ENCODE assay signal across 8 mouse cellular contexts in the genomic region with DNA sequence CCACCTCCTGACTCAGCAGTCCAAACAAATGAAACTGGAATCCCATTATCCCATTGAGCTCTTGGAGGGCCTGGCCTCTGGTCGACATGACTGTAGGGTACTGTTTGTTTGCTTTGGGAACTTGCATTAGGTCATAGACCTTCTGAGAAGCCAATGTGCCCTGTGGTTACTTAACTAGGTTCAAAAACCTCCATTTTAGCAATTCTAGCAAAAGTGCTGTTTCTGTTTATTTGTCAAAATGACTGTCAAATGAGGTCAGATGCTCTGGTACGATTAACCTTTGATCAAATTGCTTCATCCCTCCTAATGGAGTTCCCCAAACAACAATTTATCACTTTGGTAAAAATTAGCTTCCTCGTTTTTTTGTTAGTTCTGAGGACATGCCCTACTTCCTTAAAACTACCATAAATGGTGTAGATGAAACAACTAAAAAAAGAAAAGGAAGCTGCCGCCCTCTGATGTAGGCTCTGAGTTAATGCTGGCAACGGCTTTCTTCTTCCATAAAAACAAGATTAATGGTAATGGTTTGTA. TPM values are rescaled to one million over a fixed set of nuclear protein-coding genes. Genes with fewer than 3 reads are reported as not detected.
DNase-seq lines count a peak whose midpoint lies in the region; ATAC-seq and TF ChIP-seq lines count a peak whose summit lies in the region.

No protein-coding gene starts in this region.

- no peak for TF ChIP-seq CTCF in bone marrow macrophage, adult 2 months (IDR thresholded peaks at IDR 0.05; ENCODE audit: low read depth, low read length)
- TF ChIP-seq CTCF in midbrain, postnatal 0 days (IDR thresholded peaks at IDR 0.05), result no peak

- H3K4me2 ChIP-seq in heart, embryonic 12.5 days, result no peak overlapping the region
- H3K4me2 ChIP-seq in midbrain, postnatal 0 days (ENCODE audit: low read depth, low read length, poor library complexity, severe bottlenecking), result no peak overlapping the region

- H3K9me3 ChIP-seq in heart, embryonic 12.5 days (replicated peaks), result no peaks in the 10 kb centered on the region
- no peaks in the 10 kb centered on the region for H3K9me3 ChIP-seq in midbrain, postnatal 0 days (ENCODE audit: low read length)

- H3K4me1 ChIP-seq in heart, embryonic 12.5 days (replicated peaks), result peaks cover 26% of the 10 kb centered on the region
- peaks cover 53% of the 10 kb centered on the region for H3K4me1 ChIP-seq in bone marrow macrophage, adult 2 months (ENCODE audit: control insufficient read depth, insufficient read depth, low read length)
- 0 out of 2 replicates have a peak, but pooled peaks cover 3% of the 10 kb centered on the region for H3K4me1 ChIP-seq in midbrain, postnatal 0 days (ENCODE audit: insufficient read depth, low read length)

- H3K27ac ChIP-seq in heart, embryonic 12.5 days (ENCODE audit: poor library complexity, severe bottlenecking), result peak overlapping the region; percentile 97; the same call in 1 of the 2 replicates
- peak overlapping the region; percentile 91 for H3K27ac ChIP-seq in bone marrow macrophage, adult 2 months (ENCODE audit: insufficient read depth, low read depth, low read length)
- H3K27ac ChIP-seq in midbrain, postnatal 0 days (ENCODE audit: low read depth, low read length), result no peak overlapping the region

- H3K36me3 ChIP-seq in heart, embryonic 12.5 days, result peaks cover 8% of the 10 kb centered on the region; the same call in 1 of the 2 replicates
- no peaks in the 10 kb centered on the region for H3K36me3 ChIP-seq in midbrain, postnatal 0 days (ENCODE audit: insufficient read depth, low read length)

- H3K4me3 ChIP-seq in heart, embryonic 12.5 days, result no peak overlapping the region
- H3K4me3 ChIP-seq in bone marrow macrophage, adult 2 months (ENCODE audit: insufficient read depth, low read length), result no peak overlapping the region
- H3K4me3 ChIP-seq in midbrain, postnatal 0 days (ENCODE audit: low read depth, low read length), result no peak overlapping the region

- no peak for ATAC-seq in heart, embryonic 12.5 days (ENCODE audit: insufficient number of reproducible peaks, low FRiP score)
- ATAC-seq in megakaryocyte progenitor cell, adult 5-6 weeks (replicated peaks; ENCODE audit: poor library complexity), result no peak
- no peak for ATAC-seq in midbrain, postnatal 0 days (ENCODE audit: low FRiP score)

- 50% methylated on average over 5 of the region's 5 CpGs for WGBS in heart, embryonic 12.5 days
- WGBS in midbrain, postnatal 0 days, result 54% methylated on average over 5 of the region's 5 CpGs

- no peak for DNase-seq in heart, adult 11 months
- DNase-seq in kidney, postnatal 25 days, result peak; percentile 62 to 87
- peak; percentile 71 for DNase-seq in naive thymus-derived CD4-positive, alpha-beta T cell, adult 2 months (ENCODE audit: low read depth)
- DNase-seq in cerebellum, adult 8-10 months, result no peak
- DNase-seq in midbrain, postnatal 0 days (ENCODE audit: low spot score), result no peak

- H3K9ac ChIP-seq in heart, embryonic 12.5 days, result no peak overlapping the region
- no peak overlapping the region for H3K9ac ChIP-seq in midbrain, postnatal 0 days (replicated peaks; ENCODE audit: low read length, poor library complexity, severe bottlenecking)

- H3K27me3 ChIP-seq in heart, embryonic 12.5 days (replicated peaks), result no peaks in the 10 kb centered on the region
- no peaks in the 10 kb centered on the region for H3K27me3 ChIP-seq in midbrain, postnatal 0 days (ENCODE audit: insufficient read depth, low read length)

- no peak for TF ChIP-seq POLR2A in bone marrow macrophage, adult 2 months (IDR thresholded peaks at IDR 0.05; ENCODE audit: borderline replicate concordance, low read depth, low read length)

RNA-seq across cellular contexts. Expression of gene Gpx1, which starts 3.7 kb away (rescaled TPM):
- 1,088 and 1,118 TPM in 2 replicates for polyA plus RNA-seq in heart, embryonic 12.5 days (2016; fragmentation: Nextera tagmentation; extraction: Ambion mirVana)
- polyA plus RNA-seq in bone marrow macrophage, adult 2 months (2012; ENCODE audit: insufficient read depth, insufficient read length, missing spikeins), result 531 and 533 TPM in 2 replicates
- total RNA-seq in megakaryocyte progenitor cell, adult 5-6 weeks (2015), result 2,374 and 2,432 TPM in 2 replicates
- total RNA-seq in megakaryocyte progenitor cell, adult 5-6 weeks (2017), result 1,500 and 1,804 TPM in 2 replicates
- 225 and 226 TPM in 2 replicates for total RNA-seq in midbrain, postnatal 0 days (2014; rRNA removed)
- 430 and 447 TPM in 2 replicates for polyA plus RNA-seq in midbrain, postnatal 0 days (2015; fragmentation: Nextera tagmentation; extraction: Ambion mirVana)

RNA-seq across cellular contexts. Expression of gene Usp4, which starts 5.3 kb away (rescaled TPM):
- 93.2 and 98.3 TPM in 2 replicates for polyA plus RNA-seq in heart, embryonic 12.5 days (2016; fragmentation: Nextera tagmentation; extraction: Ambion mirVana)
- polyA plus RNA-seq in bone marrow macrophage, adult 2 months (2012; ENCODE audit: insufficient read depth, insufficient read length, missing spikeins), result 70.1 and 70.9 TPM in 2 replicates
- 108 and 145 TPM in 2 replicates for total RNA-seq in megakaryocyte progenitor cell, adult 5-6 weeks (2015)
- total RNA-seq in megakaryocyte progenitor cell, adult 5-6 weeks (2017), result 50.9 and 55.0 TPM in 2 replicates
- 114 and 132 TPM in 2 replicates for total RNA-seq in midbrain, postnatal 0 days (2014; rRNA removed)
- 102 and 106 TPM in 2 replicates for polyA plus RNA-seq in midbrain, postnatal 0 days (2015; fragmentation: Nextera tagmentation; extraction: Ambion mirVana)

RNA-seq across cellular contexts. Expression of gene Tcta, which starts 36.4 kb away (rescaled TPM):
- polyA plus RNA-seq in heart, embryonic 12.5 days (2016; fragmentation: Nextera tagmentation; extraction: Ambion mirVana), result 31.2 and 35.3 TPM in 2 replicates
- 10.5 and 11.2 TPM in 2 replicates for polyA plus RNA-seq in bone marrow macrophage, adult 2 months (2012; ENCODE audit: insufficient read depth, insufficient read length, missing spikeins)
- 12.8 and 13.2 TPM in 2 replicates for total RNA-seq in megakaryocyte progenitor cell, adult 5-6 weeks (2015)
- 4.1 and 8.7 TPM in 2 replicates for total RNA-seq in megakaryocyte progenitor cell, adult 5-6 weeks (2017)
- total RNA-seq in midbrain, postnatal 0 days (2014; rRNA removed), result 59.8 and 61.2 TPM in 2 replicates
- polyA plus RNA-seq in midbrain, postnatal 0 days (2015; fragmentation: Nextera tagmentation; extraction: Ambion mirVana), result 76.3 and 79.8 TPM in 2 replicates

RNA-seq across cellular contexts. Expression of gene Rhoa, which starts 36.4 kb away (rescaled TPM):
- polyA plus RNA-seq in heart, embryonic 12.5 days (2016; fragmentation: Nextera tagmentation; extraction: Ambion mirVana), result 348 and 367 TPM in 2 replicates
- polyA plus RNA-seq in bone marrow macrophage, adult 2 months (2012; ENCODE audit: insufficient read depth, insufficient read length, missing spikeins), result 499 and 511 TPM in 2 replicates
- 261 and 298 TPM in 2 replicates for total RNA-seq in megakaryocyte progenitor cell, adult 5-6 weeks (2015)
- 265 and 283 TPM in 2 replicates for total RNA-seq in megakaryocyte progenitor cell, adult 5-6 weeks (2017)
- total RNA-seq in midbrain, postnatal 0 days (2014; rRNA removed), result 120 and 124 TPM in 2 replicates
- 242 and 252 TPM in 2 replicates for polyA plus RNA-seq in midbrain, postnatal 0 days (2015; fragmentation: Nextera tagmentation; extraction: Ambion mirVana)

RNA-seq across cellular contexts. Expression of gene Amt, which starts 45.7 kb away (rescaled TPM):
- 11.7 and 13.3 TPM in 2 replicates for polyA plus RNA-seq in heart, embryonic 12.5 days (2016; fragmentation: Nextera tagmentation; extraction: Ambion mirVana)
- 4.5 and 6.5 TPM in 2 replicates for polyA plus RNA-seq in bone marrow macrophage, adult 2 months (2012; ENCODE audit: insufficient read depth, insufficient read length, missing spikeins)
- 0.37 and 0.85 TPM in 2 replicates for total RNA-seq in megakaryocyte progenitor cell, adult 5-6 weeks (2015)
- total RNA-seq in megakaryocyte progenitor cell, adult 5-6 weeks (2017), result 1.1 and 1.2 TPM in 2 replicates
- 27.7 and 30.2 TPM in 2 replicates for total RNA-seq in midbrain, postnatal 0 days (2014; rRNA removed)
- 28.1 and 30.9 TPM in 2 replicates for polyA plus RNA-seq in midbrain, postnatal 0 days (2015; fragmentation: Nextera tagmentation; extraction: Ambion mirVana)

Comparison
In these comparisons a context has a peak if more than half of its experiments do, and no peak if none do; other contexts are left out.
1. DNase-seq: peak in kidney, postnatal 25 days (2 of 2) and naive thymus-derived CD4-positive, alpha-beta T cell, adult 2 months (single experiment); none in heart, adult 11 months (single experiment), cerebellum, adult 8-10 months (single experiment) and midbrain, postnatal 0 days (single experiment).